In genomic region chr19:6349215-6349983, GRCm38 (mm10) we compare ENCODE assay signal across 8 mouse cellular contexts. TPM values are rescaled to one million over a fixed set of nuclear protein-coding genes. Genes with fewer than 3 reads are reported as not detected.
DNase-seq lines count a peak whose midpoint lies in the region; ATAC-seq lines count a peak whose summit lies in the region.

No protein-coding gene starts in this region.

- 0 out of 2 replicates have a peak overlapping the region, but pooled peaks have one; percentile 7 for H3K27ac ChIP-seq in midbrain, embryonic 13.5 days
- H3K27ac ChIP-seq in midbrain, embryonic 14.5 days (replicated peaks; ENCODE audit: low read depth, low read length): no peak overlapping the region

- DNase-seq in adrenal gland, adult 2 months: peak; percentile 71
- no peak for DNase-seq in adrenal gland, adult 18-20 months (ENCODE audit: low spot score in 2 of 2)
- no peak for DNase-seq in midbrain, embryonic 14.5 days
- peak; percentile 32 for DNase-seq in kidney, adult 18-20 months
- no peak for DNase-seq in layer of hippocampus, adult 9-11 months

- H3K4me1 ChIP-seq in midbrain, embryonic 13.5 days (replicated peaks): peaks cover 6% of the 10 kb centered on the region
- H3K4me1 ChIP-seq in midbrain, embryonic 14.5 days (ENCODE audit: control insufficient read depth, insufficient read depth, low read length): no peaks in the 10 kb centered on the region

- no peak for ATAC-seq in midbrain, embryonic 13.5 days
- ATAC-seq in midbrain, embryonic 14.5 days (ENCODE audit: low FRiP score, low TSS enrichment): no peak
- peak; percentile 72 for ATAC-seq in megakaryocyte progenitor cell, adult 5-6 weeks (replicated peaks; ENCODE audit: poor library complexity)
- ATAC-seq in monocyte, adult 5-6 weeks (replicated peaks; ENCODE audit: insufficient number of reproducible peaks, low FRiP score, low TSS enrichment, poor library complexity, severe bottlenecking): no peak

- no peak overlapping the region for H3K4me3 ChIP-seq in midbrain, embryonic 13.5 days (replicated peaks)
- H3K4me3 ChIP-seq in midbrain, embryonic 14.5 days (replicated peaks; ENCODE audit: low read depth, low read length): no peak overlapping the region

- no peak overlapping the region for H3K4me2 ChIP-seq in midbrain, embryonic 13.5 days (replicated peaks)
- H3K4me2 ChIP-seq in midbrain, embryonic 14.5 days (ENCODE audit: low read length): no peak overlapping the region

- no peaks in the 10 kb centered on the region for H3K9me3 ChIP-seq in midbrain, embryonic 13.5 days
- no peaks in the 10 kb centered on the region for H3K9me3 ChIP-seq in midbrain, embryonic 14.5 days (ENCODE audit: control insufficient read depth, low read length)

- H3K27me3 ChIP-seq in midbrain, embryonic 13.5 days: no peaks in the 10 kb centered on the region
- no peaks in the 10 kb centered on the region for H3K27me3 ChIP-seq in midbrain, embryonic 14.5 days (ENCODE audit: control insufficient read depth, insufficient read depth, low read length)

- peaks cover 77% of the 10 kb centered on the region for H3K36me3 ChIP-seq in midbrain, embryonic 13.5 days
- H3K36me3 ChIP-seq in midbrain, embryonic 14.5 days (ENCODE audit: control insufficient read depth, insufficient read depth, low read length): peaks cover 77% of the 10 kb centered on the region

- no peak overlapping the region for H3K9ac ChIP-seq in midbrain, embryonic 13.5 days (replicated peaks)
- no peak overlapping the region for H3K9ac ChIP-seq in midbrain, embryonic 14.5 days (replicated peaks; ENCODE audit: low read length)

- WGBS in midbrain, embryonic 13.5 days: 46% methylated on average over 14 of the region's 14 CpGs
- 53% methylated on average over 14 of the region's 14 CpGs for WGBS in midbrain, embryonic 14.5 days

RNA-seq across cellular contexts. Expression of gene Map4k2, which starts 8.5 kb away (rescaled TPM):
- 10 to 100 TPM; 36.1 to 38.5 TPM for total RNA-seq in adrenal gland, adult 2 months (2021)
- 150 and 161 TPM in 2 replicates for polyA plus RNA-seq in adrenal gland, adult 2 months (2012; rRNA removed)
- total RNA-seq in adrenal gland, adult 18-20 months (2021): 10 to 100 TPM; 31.1 to 40.1 TPM
- polyA plus RNA-seq in midbrain, embryonic 13.5 days (2015; fragmentation: Nextera tagmentation; extraction: Ambion mirVana): 13.6 and 17.1 TPM in 2 replicates
- polyA plus RNA-seq in midbrain, embryonic 14.5 days (2014; fragmentation: Nextera tagmentation; extraction: Ambion mirVana): 14.3 and 18.8 TPM in 2 replicates
- total RNA-seq in megakaryocyte progenitor cell, adult 5-6 weeks (2015): 15.8 and 16.3 TPM in 2 replicates
- total RNA-seq in megakaryocyte progenitor cell, adult 5-6 weeks (2017): 30.5 and 45.4 TPM in 2 replicates
- total RNA-seq in monocyte, adult 5-6 weeks (2017): 119 to 200 TPM (median 169 TPM) in 3 replicates

RNA-seq across cellular contexts. Expression of gene Sf1, which starts 14.1 kb away (rescaled TPM):
- total RNA-seq in adrenal gland, adult 2 months (2021): 100 to 1,000 TPM; 141 to 286 TPM
- polyA plus RNA-seq in adrenal gland, adult 2 months (2012; rRNA removed): 346 and 350 TPM in 2 replicates
- 100 to 1,000 TPM; 233 to 277 TPM for total RNA-seq in adrenal gland, adult 18-20 months (2021)
- 120 and 128 TPM in 2 replicates for polyA plus RNA-seq in midbrain, embryonic 13.5 days (2015; fragmentation: Nextera tagmentation; extraction: Ambion mirVana)
- 99.6 and 125 TPM in 2 replicates for polyA plus RNA-seq in midbrain, embryonic 14.5 days (2014; fragmentation: Nextera tagmentation; extraction: Ambion mirVana)
- total RNA-seq in megakaryocyte progenitor cell, adult 5-6 weeks (2015): 268 and 287 TPM in 2 replicates
- 156 and 192 TPM in 2 replicates for total RNA-seq in megakaryocyte progenitor cell, adult 5-6 weeks (2017)
- total RNA-seq in monocyte, adult 5-6 weeks (2017): 222 to 393 TPM (median 317 TPM) in 3 replicates

RNA-seq across cellular contexts. Expression of gene Men1, which starts 14.6 kb away (rescaled TPM):
- total RNA-seq in adrenal gland, adult 2 months (2021): 10 to 100 TPM; 54.6 to 54.8 TPM
- 71.1 and 71.2 TPM in 2 replicates for polyA plus RNA-seq in adrenal gland, adult 2 months (2012; rRNA removed)
- total RNA-seq in adrenal gland, adult 18-20 months (2021): 10 to 100 TPM; 48.2 to 54.2 TPM
- 74.4 and 81.1 TPM in 2 replicates for polyA plus RNA-seq in midbrain, embryonic 13.5 days (2015; fragmentation: Nextera tagmentation; extraction: Ambion mirVana)
- 54.8 and 55.4 TPM in 2 replicates for polyA plus RNA-seq in midbrain, embryonic 14.5 days (2014; fragmentation: Nextera tagmentation; extraction: Ambion mirVana)
- total RNA-seq in megakaryocyte progenitor cell, adult 5-6 weeks (2015): 22.9 and 23.6 TPM in 2 replicates
- 27.2 and 27.9 TPM in 2 replicates for total RNA-seq in megakaryocyte progenitor cell, adult 5-6 weeks (2017)
- total RNA-seq in monocyte, adult 5-6 weeks (2017): 14.1 to 22.5 TPM (median 17.8 TPM) in 3 replicates

RNA-seq across cellular contexts. Expression of gene Pygm, which starts 34.8 kb away (rescaled TPM):
- total RNA-seq in adrenal gland, adult 2 months (2021): 10 to 100 TPM; 48.3 to 94.0 TPM
- polyA plus RNA-seq in adrenal gland, adult 2 months (2012; rRNA removed): 97.8 and 115 TPM in 2 replicates
- 10 to 100 TPM; 55.0 to 65.0 TPM for total RNA-seq in adrenal gland, adult 18-20 months (2021)
- polyA plus RNA-seq in midbrain, embryonic 13.5 days (2015; fragmentation: Nextera tagmentation; extraction: Ambion mirVana): 1.9 and 2.2 TPM in 2 replicates
- polyA plus RNA-seq in midbrain, embryonic 14.5 days (2014; fragmentation: Nextera tagmentation; extraction: Ambion mirVana): 2.0 and 2.9 TPM in 2 replicates
- 0.30 and 1.5 TPM in 2 replicates for total RNA-seq in megakaryocyte progenitor cell, adult 5-6 weeks (2015)
- 0.47 TPM in 1 of 2 replicates, not detected in the other for total RNA-seq in megakaryocyte progenitor cell, adult 5-6 weeks (2017)
- total RNA-seq in monocyte, adult 5-6 weeks (2017): 4.5 to 17.7 TPM (median 7.7 TPM) in 3 replicates

RNA-seq across cellular contexts. Expression of gene Cdc42bpg, which starts 43.1 kb away (rescaled TPM):
- 10 to 100 TPM; 14.4 to 24.6 TPM for total RNA-seq in adrenal gland, adult 2 months (2021)
- 23.7 and 26.6 TPM in 2 replicates for polyA plus RNA-seq in adrenal gland, adult 2 months (2012; rRNA removed)
- total RNA-seq in adrenal gland, adult 18-20 months (2021): 10 to 100 TPM; 15.1 to 19.3 TPM
- polyA plus RNA-seq in midbrain, embryonic 13.5 days (2015; fragmentation: Nextera tagmentation; extraction: Ambion mirVana): 0.39 and 0.46 TPM in 2 replicates
- 0.43 and 1.3 TPM in 2 replicates for polyA plus RNA-seq in midbrain, embryonic 14.5 days (2014; fragmentation: Nextera tagmentation; extraction: Ambion mirVana)
- total RNA-seq in megakaryocyte progenitor cell, adult 5-6 weeks (2015): 1.3 and 2.0 TPM in 2 replicates
- 3.2 and 3.5 TPM in 2 replicates for total RNA-seq in megakaryocyte progenitor cell, adult 5-6 weeks (2017)
- 1.9 to 4.3 TPM (median 2.2 TPM) in 3 replicates for total RNA-seq in monocyte, adult 5-6 weeks (2017)

Comparison
In these comparisons a context has a peak if more than half of its experiments do, and no peak if none do; other contexts are left out.
1. DNase-seq: peak in adrenal gland, adult 2 months (single experiment) and kidney, adult 18-20 months (single experiment); none in adrenal gland, adult 18-20 months (0 of 2), midbrain, embryonic 14.5 days (single experiment) and layer of hippocampus, adult 9-11 months (single experiment).